Mouse (Mus musculus) cerebellum, postnatal 25 days (tissue): ENCODE data around the gene Vmn1r32.
A peak's percentile ranks its signal among the peaks of the same experiment; 100 is the strongest.

ENCODE experiments used
- DNase-seq, 2 experiments: peaks; one replicate each; pipeline ENCODE4 v3.0.0; 2021; ENCODE audit warnings: mixed read lengths in 2 of 2

The Vmn1r32 gene

GRCm38 (mm10) chr6:66559996-66560395 lies at the start of gene Vmn1r32:
TSS of gene Vmn1r32 (minus strand) at chr6:66560096.
- DNase-seq, result no peak

- DNase-seq, result no peak
Measured at GRCm38 (mm10) chr6:66595804-66596203, 35.9 kb upstream of the Vmn1r32 start.

GRCm38 (mm10) chr6:66535966-66536365 lies 23.9 kb downstream of the Vmn1r32 start:
- DNase-seq, result no peak

GRCm38 (mm10) chr6:66535028-66535862 lies 24.7 kb downstream of the Vmn1r32 start, which contains the start of gene Mad2l1:
TSS of gene Mad2l1 (plus strand) at chr6:66535390.
- DNase-seq, result peak; percentile 94 to 97

GRCm38 (mm10) chr6:66534366-66534941 lies 25.4 kb downstream of the Vmn1r32 start:
- no peak for DNase-seq

- DNase-seq, result peak in 1 of 2 experiments; percentile 33
Measured at GRCm38 (mm10) chr6:66533241-66533640, 26.7 kb downstream of the Vmn1r32 start.

GRCm38 (mm10) chr6:66528386-66528785 lies 31.5 kb downstream of the Vmn1r32 start:
- no peak for DNase-seq

GRCm38 (mm10) chr6:66516368-66516767 lies 43.5 kb downstream of the Vmn1r32 start:
- DNase-seq, result no peak
